Mouse (Mus musculus) frontal cortex, postnatal 36 days (tissue): ENCODE measurements around the gene B230118H07Rik.
A peak's percentile ranks its signal among the peaks of the same experiment; 100 is the strongest.

Experiments used
- DNase-seq, 2 experiments: peaks; one replicate each; pipeline ENCODE4 v3.0.0; 2022; ENCODE audit warnings: low spot score in 2 of 2

B230118H07Rik gene

GRCm38 (mm10) chr2:101638979-101639839 is 10.1 kb downstream of the B230118H07Rik start:
- DNase-seq, result no peak

GRCm38 (mm10) chr2:101628297-101629236 is 20.8 kb downstream of the B230118H07Rik start:
- peak; percentile 86 to 96 for DNase-seq

- DNase-seq, result no peak
Measured at GRCm38 (mm10) chr2:101627227-101627626, 22.1 kb downstream of the B230118H07Rik start.

- no peak for DNase-seq
Measured at GRCm38 (mm10) chr2:101624526-101624925, 24.8 kb downstream of the B230118H07Rik start, which contains the start of gene Rag2. TSS of gene Rag2 (plus strand) at chr2:101624718.

- DNase-seq, result no peak
Measured at GRCm38 (mm10) chr2:101624011-101624410, 25.3 kb downstream of the B230118H07Rik start.

GRCm38 (mm10) chr2:101623042-101623441 is 26.3 kb downstream of the B230118H07Rik start:
- DNase-seq, result no peak

GRCm38 (mm10) chr2:101621611-101622010 is 27.7 kb downstream of the B230118H07Rik start:
- no peak for DNase-seq

- DNase-seq, result no peak
Measured at GRCm38 (mm10) chr2:101620899-101621298, 28.4 kb downstream of the B230118H07Rik start.

- DNase-seq, result no peak
Measured at GRCm38 (mm10) chr2:101618373-101618772, 31.0 kb downstream of the B230118H07Rik start.

- no peak for DNase-seq
Measured at GRCm38 (mm10) chr2:101615464-101616305, 33.6 kb downstream of the B230118H07Rik start.

GRCm38 (mm10) chr2:101610861-101611260 is 38.5 kb downstream of the B230118H07Rik start:
- DNase-seq, result no peak

- DNase-seq, result no peak
Measured at GRCm38 (mm10) chr2:101608232-101608894, 41.0 kb downstream of the B230118H07Rik start.

- no peak for DNase-seq
Measured at GRCm38 (mm10) chr2:101603099-101603498, 46.2 kb downstream of the B230118H07Rik start.

- peak in 1 of 2 experiments; percentile 29 for DNase-seq
Measured at GRCm38 (mm10) chr2:101600703-101601102, 48.6 kb downstream of the B230118H07Rik start.

- DNase-seq, result no peak
Measured at GRCm38 (mm10) chr2:101598190-101599181, 50.8 kb downstream of the B230118H07Rik start.

GRCm38 (mm10) chr2:101597186-101597585 is 52.1 kb downstream of the B230118H07Rik start:
- no peak for DNase-seq

GRCm38 (mm10) chr2:101594681-101595080 is 54.7 kb downstream of the B230118H07Rik start:
- DNase-seq, result no peak

- no peak for DNase-seq
Measured at GRCm38 (mm10) chr2:101592886-101593285, 56.4 kb downstream of the B230118H07Rik start.

- no peak for DNase-seq
Measured at GRCm38 (mm10) chr2:101592023-101592841, 57.1 kb downstream of the B230118H07Rik start.
